Mouse (Mus musculus) cortical plate, adult 2 months (tissue): ENCODE data around the gene Ap2a2. TPM values are rescaled to one million over a fixed set of nuclear protein-coding genes. Genes with fewer than 3 reads are reported as not detected.

Experiments
- H3K27ac ChIP-seq: fragments of 200-500 bp; 2 replicates; pipeline ENCODE4 v1.5.1; 2012; ENCODE audit warnings: low read length, control low read depth, inconsistent platforms; ENCODE audit not compliant: insufficient read depth
- H3K4me1 ChIP-seq: fragments of 200-500 bp; 2 replicates; pipeline ENCODE4 v1.6.1; 2011; ENCODE audit warnings: low read length; ENCODE audit not compliant: control insufficient read depth, insufficient read depth
- H3K4me3 ChIP-seq: fragments of 200-500 bp; 2 replicates; pipeline ENCODE4 v1.5.1; 2011; ENCODE audit warnings: mild to moderate bottlenecking, low read length, control low read depth; ENCODE audit not compliant: insufficient read depth
- CTCF ChIP-seq: fragments of 200-500 bp; IDR thresholded peaks from 2 replicates; pipeline ENCODE4 v1.5.1; 2011; ENCODE audit warnings: mild to moderate bottlenecking, control low read depth, low read length; ENCODE audit not compliant: insufficient read depth; ENCODE audit errors: extremely low read depth
- POLR2A ChIP-seq: fragments of 200-500 bp; IDR thresholded peaks from 2 replicates; pipeline ENCODE4 v1.6.1; 2011; ENCODE audit warnings: mild to moderate bottlenecking, low read length, control low read depth; ENCODE audit not compliant: insufficient read depth; ENCODE audit errors: extremely low read depth
- polyA plus RNA-seq: library from polyadenylated mRNA; depleted of rRNA; stranded (reverse); fragments of >200 nt; gene quantifications from 2 replicates; pipeline ENCODE4 v1.2.3, GENCODE M21; 2012

The Ap2a2 gene
- polyA plus RNA-seq, 1 experiment = 70.2 TPM

GRCm38 (mm10) chr7:141558329-141558776 lies 3.6 kb upstream of the Ap2a2 start:
- H3K27ac ChIP-seq = no peak overlapping the region
- no peak for TF ChIP-seq POLR2A
- TF ChIP-seq CTCF = no peak
- no peak overlapping the region for H3K4me3 ChIP-seq
- no peaks in the 10 kb centered on the region for H3K4me1 ChIP-seq

DNA sequence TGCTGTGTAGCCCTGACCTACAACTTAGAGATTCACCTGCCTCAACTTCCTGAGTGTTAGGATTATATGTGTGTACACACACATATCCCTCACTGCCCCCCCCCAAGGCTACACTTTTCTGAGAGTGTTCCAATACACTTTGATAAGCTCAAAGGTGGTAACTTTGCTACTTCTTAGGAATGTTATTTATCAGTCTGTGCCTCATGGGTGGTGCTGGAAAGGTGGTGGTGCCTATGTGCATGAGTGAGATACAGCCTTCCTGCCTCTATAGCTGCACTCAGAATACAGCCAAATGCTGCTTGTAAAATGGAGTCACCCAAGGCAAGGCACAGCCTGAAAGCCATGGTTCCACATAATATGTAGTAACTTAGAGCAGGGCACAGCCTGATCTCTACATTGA lies 3.0 kb upstream of the Ap2a2 start:
- H3K27ac ChIP-seq = no peak overlapping the region
- H3K4me1 ChIP-seq = no peaks in the 10 kb centered on the region
- no peak overlapping the region for H3K4me3 ChIP-seq
- no peak for TF ChIP-seq CTCF
- no peak for TF ChIP-seq POLR2A

DNA sequence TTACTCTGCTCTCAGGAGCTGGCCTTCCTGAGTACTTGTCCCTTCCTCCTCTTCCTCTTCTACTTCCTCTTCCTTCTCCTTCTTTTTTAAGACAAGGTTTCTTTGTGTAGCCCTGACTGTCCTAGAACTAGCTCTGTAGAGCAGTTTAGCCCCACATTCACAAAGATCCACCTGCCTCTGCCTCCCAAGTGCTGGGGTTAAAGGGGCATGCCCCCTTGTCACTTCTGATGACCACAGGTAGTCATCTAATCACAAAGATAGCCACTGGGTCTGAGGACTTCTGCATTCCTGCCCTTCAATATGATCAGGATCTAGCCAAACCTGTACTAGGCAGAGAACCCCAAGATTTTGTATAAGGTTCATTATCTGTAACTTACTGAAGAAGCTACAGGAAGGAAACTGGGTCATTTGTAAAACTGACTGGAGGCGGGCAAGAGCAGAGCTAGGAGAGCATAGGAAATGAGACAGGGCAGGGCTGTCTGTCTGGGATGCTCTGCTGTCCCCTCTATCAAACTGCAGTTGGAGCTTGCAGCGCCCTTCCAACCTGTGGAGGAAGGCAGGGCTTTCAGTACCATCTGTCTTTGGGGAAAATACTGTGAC lies 2.1 kb upstream of the Ap2a2 start:
- Histone ChIP-seq H3K27ac (no peak overlapping the region), H3K4me1 (peaks cover 3% of the 10 kb centered on the region), H3K4me3 (no peak overlapping the region)
- TF ChIP-seq POLR2A = no peak
- TF ChIP-seq CTCF = no peak

GRCm38 (mm10) chr7:141560471-141560870 lies 1.5 kb upstream of the Ap2a2 start:
- H3K4me1 ChIP-seq = peaks cover 3% of the 10 kb centered on the region
- no peak for TF ChIP-seq CTCF
- no peak for TF ChIP-seq POLR2A
- H3K4me3 ChIP-seq = no peak overlapping the region
- H3K27ac ChIP-seq = no peak overlapping the region

- H3K4me1 ChIP-seq = peaks cover 7% of the 10 kb centered on the region
- TF ChIP-seq CTCF = no peak
- TF ChIP-seq POLR2A = no peak
- H3K4me3 ChIP-seq = peak overlapping the region; percentile 97
- no peak overlapping the region; the same call in 1 of the 2 replicates for H3K27ac ChIP-seq
Observed at GRCm38 (mm10) chr7:141562421-141562851, 463 bp downstream of the Ap2a2 start.

DNA sequence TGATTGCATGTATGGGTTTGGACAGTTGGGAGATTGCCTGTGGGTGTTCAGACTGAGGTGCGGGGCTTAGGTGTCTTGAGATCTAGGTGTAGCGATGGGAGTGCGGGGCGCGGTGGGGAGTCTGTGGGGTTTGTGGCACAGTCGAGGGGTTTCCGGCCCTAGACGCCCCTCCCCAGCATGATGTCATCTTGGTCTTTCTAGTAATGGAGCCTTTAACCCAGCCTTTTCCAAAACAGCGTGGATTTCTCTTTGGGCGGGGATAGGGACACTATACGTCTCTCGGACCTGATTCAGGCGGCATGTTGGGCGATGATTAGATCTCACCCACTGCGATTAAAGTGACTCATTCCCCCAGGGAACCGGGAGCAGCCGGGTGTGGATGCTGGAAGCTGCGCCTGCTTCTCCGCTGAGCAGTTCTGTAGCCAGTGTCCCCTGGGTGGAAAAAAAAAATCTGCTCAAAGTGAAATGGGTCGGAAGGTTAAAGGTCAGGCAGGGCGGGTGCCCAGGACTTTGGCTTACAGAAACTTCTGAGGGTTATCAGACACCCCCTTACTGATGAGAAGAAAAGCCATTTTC lies 967 bp downstream of the Ap2a2 start:
- Histone ChIP-seq H3K4me3 (peak overlapping the region; percentile 97), H3K27ac (no peak overlapping the region; the same call in 1 of the 2 replicates), H3K4me1 (peaks cover 7% of the 10 kb centered on the region)
- TF ChIP-seq POLR2A (no peak), CTCF (no peak)

- TF ChIP-seq POLR2A = no peak
- no peak for TF ChIP-seq CTCF
- H3K4me1 ChIP-seq = peaks cover 12% of the 10 kb centered on the region
- no peak overlapping the region for H3K4me3 ChIP-seq
- no peak overlapping the region for H3K27ac ChIP-seq
Observed at GRCm38 (mm10) chr7:141564561-141564960, 2.6 kb downstream of the Ap2a2 start.

DNA sequence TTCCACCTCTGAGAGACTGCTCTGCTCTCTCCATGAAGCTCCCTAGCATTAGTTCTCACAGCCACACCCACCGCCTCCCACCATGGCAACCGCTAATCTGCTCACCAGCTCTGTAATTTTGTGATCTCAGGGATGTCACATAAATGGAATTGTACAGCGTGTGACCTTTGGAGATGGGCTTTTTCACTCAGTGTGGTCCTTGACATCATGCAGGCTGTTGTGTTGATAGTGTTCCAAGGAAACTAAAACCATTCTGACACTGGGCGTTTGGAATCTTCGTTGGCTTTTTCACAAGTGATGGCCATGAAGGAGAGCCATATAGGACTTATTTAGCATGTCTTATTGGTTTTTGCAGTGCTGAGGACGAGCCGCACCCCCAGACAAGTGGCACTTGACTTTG lies 4.6 kb downstream of the Ap2a2 start:
- no peak overlapping the region for H3K27ac ChIP-seq
- H3K4me3 ChIP-seq = no peak overlapping the region
- peaks cover 12% of the 10 kb centered on the region for H3K4me1 ChIP-seq
- no peak for TF ChIP-seq POLR2A
- no peak for TF ChIP-seq CTCF

GRCm38 (mm10) chr7:141569283-141569803 lies 7.4 kb downstream of the Ap2a2 start:
- H3K4me1 ChIP-seq = peaks cover 12% of the 10 kb centered on the region
- no peak overlapping the region for H3K4me3 ChIP-seq
- TF ChIP-seq CTCF (no peak), POLR2A (no peak)
- H3K27ac ChIP-seq = no peak overlapping the region

- TF ChIP-seq CTCF = no peak
- no peak for TF ChIP-seq POLR2A
- Histone ChIP-seq H3K4me1 (peaks cover 11% of the 10 kb centered on the region), H3K27ac (no peak overlapping the region), H3K4me3 (no peak overlapping the region)
Observed at GRCm38 (mm10) chr7:141569916-141570315, 7.9 kb downstream of the Ap2a2 start.
